Mouse (Mus musculus) left cerebral cortex, adult 18-20 months (tissue): Measurements from ENCODE around the gene Kcnip3. TPM values are rescaled to one million over a fixed set of nuclear protein-coding genes. Genes with fewer than 3 reads are reported as not detected.

Experiments
- DNase-seq, 2 experiments: peaks; one replicate each; pipeline ENCODE4 v3.0.0; 2021 to 2022; ENCODE audit warnings: low spot score in 2 of 2, mixed read lengths in 1 of 2
- total RNA-seq, 2 experiments: library from RNA; stranded (reverse); gene quantifications; 2 replicates each; pipeline ENCODE4 v1.2.3; 2021

Gene Kcnip3
- total RNA-seq, 2 experiments from 2014 or later: 114 to 130 TPM

DNA sequence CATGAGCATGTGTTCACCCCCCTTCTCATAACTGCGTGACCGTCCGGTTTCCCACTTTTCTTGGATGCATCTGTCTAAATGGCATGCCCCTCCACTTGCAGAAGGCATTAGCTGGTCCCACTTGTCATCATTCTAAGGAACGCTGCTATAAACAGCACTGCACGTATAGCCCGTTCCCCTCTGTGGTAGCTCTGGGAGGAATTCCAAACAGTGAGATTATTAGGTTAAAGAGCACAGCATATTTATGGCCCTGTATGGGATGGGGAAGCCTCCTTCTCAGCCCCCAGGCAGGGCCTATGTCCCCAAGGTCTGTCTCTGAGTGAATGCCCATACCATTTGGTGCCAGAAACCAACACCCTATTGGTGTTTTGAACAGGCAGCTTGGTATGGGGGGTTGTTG, 110.8 kb downstream of the Kcnip3 start:
- DNase-seq: no peak

Other genes with a start within 250 kb of the Kcnip3 start
- gene Dusp2, start 185.9 kb downstream of the Kcnip3 start, total RNA-seq: 1 to 10 TPM; 2.1 to 2.6 TPM
- gene Astl, start 183.5 kb downstream of the Kcnip3 start, total RNA-seq: not detected
- 1 to 10 TPM in 1 of 2 experiments, under 1 TPM in 1; 0.60 to 1.0 TPM for gene Adra2b, start 158.9 kb downstream of the Kcnip3 start, total RNA-seq
- gene Gpat2, start 96.9 kb downstream of the Kcnip3 start, total RNA-seq: under 1 TPM; 0.30 to 0.49 TPM
- gene Fahd2a, start 77.5 kb downstream of the Kcnip3 start, total RNA-seq: 10 to 100 TPM; 18.3 to 19.4 TPM
- gene Prom2, start 19.4 kb upstream of the Kcnip3 start, total RNA-seq: under 1 TPM; 0.49 to 0.53 TPM
- gene Zfp661, start 65.0 kb upstream of the Kcnip3 start, total RNA-seq: 1 to 10 TPM; 7.2 to 7.7 TPM
- 10 to 100 TPM; 83.1 to 91.3 TPM for gene Mrps5, start 65.1 kb upstream of the Kcnip3 start, total RNA-seq
- gene Mal, start 134.6 kb upstream of the Kcnip3 start, total RNA-seq: 10 to 100 TPM; 33.9 to 52.2 TPM
- gene Mall, start 207.8 kb upstream of the Kcnip3 start, total RNA-seq: 1 to 10 TPM in 1 of 2 experiments, under 1 TPM in 1; 0.87 to 1.5 TPM